Mouse (Mus musculus) erythroblast, embryonic 14.5 days (primary cell): ENCODE data around the gene Atp6ap2. TPM values are rescaled to one million over a fixed set of nuclear protein-coding genes. Genes with fewer than 3 reads are reported as not detected.
"Not testable (repeated sequence)": the region's sequence is repeated elsewhere in the genome, so short reads cannot be mapped to it uniquely, and the experiment has no call there.

ENCODE experiments used
- H3K27me3 ChIP-seq: 2 replicates; pipeline ENCODE4 v1.6.1; 2012; ENCODE audit warnings: inconsistent platforms; ENCODE audit not compliant: control insufficient read depth
- H3K36me3 ChIP-seq: 2 replicates; pipeline ENCODE4 v1.6.1; 2012; ENCODE audit warnings: mild to moderate bottlenecking, inconsistent platforms; ENCODE audit not compliant: control insufficient read depth
- H3K4me1 ChIP-seq: 2 replicates; pipeline ENCODE4 v1.6.1; 2012; ENCODE audit warnings: inconsistent platforms; ENCODE audit not compliant: control insufficient read depth
- H3K4me3 ChIP-seq: replicated peaks from 2 replicates; pipeline ENCODE3; 2012; ENCODE audit warnings: moderate library complexity, mild to moderate bottlenecking, inconsistent platforms
- H3K9me3 ChIP-seq: 2 replicates; pipeline ENCODE4 v1.6.1; 2012; ENCODE audit warnings: low read length, inconsistent platforms, mixed read lengths; ENCODE audit not compliant: control insufficient read depth
- GATA1 ChIP-seq: IDR thresholded peaks from 2 replicates; pipeline ENCODE4 v1.6.1; 2012; ENCODE audit warnings: low read length, inconsistent platforms, mixed read lengths
- TAL1 ChIP-seq: IDR thresholded peaks from 3 replicates; pipeline ENCODE4 v1.6.1; 2012; ENCODE audit warnings: low read length, inconsistent platforms, mixed read lengths
- polyA plus RNA-seq: library from polyadenylated mRNA; stranded (reverse); fragments of >175 nt; gene quantifications from 2 replicates; pipeline ENCODE4 v1.2.3, GENCODE M21; 2012

Atp6ap2 gene
- polyA plus RNA-seq, 1 experiment: 0.26 TPM

- Histone ChIP-seq H3K27me3 (peaks cover 3% of the 10 kb centered on the region; the same call in 1 of the 2 replicates), H3K36me3 (peaks cover 24% of the 10 kb centered on the region), H3K9me3 (peaks cover 3% of the 10 kb centered on the region; the same call in 1 of the 2 replicates), H3K4me3 (no peak overlapping the region), H3K4me1 (peaks cover 28% of the 10 kb centered on the region)
- TF ChIP-seq GATA1 (no peak), TAL1 (no peak)
Measured at GRCm38 (mm10) chrX:12592011-12592410, 4.4 kb downstream of the Atp6ap2 start.

GRCm38 (mm10) chrX:12593824-12594223, 6.2 kb downstream of the Atp6ap2 start:
- TF ChIP-seq GATA1: no peak
- TF ChIP-seq TAL1: no peak
- Histone ChIP-seq H3K4me1 (peaks cover 20% of the 10 kb centered on the region), H3K4me3 (no peak overlapping the region), H3K27me3 (no peaks in the 10 kb centered on the region), H3K36me3 (peaks cover 29% of the 10 kb centered on the region), H3K9me3 (no peaks in the 10 kb centered on the region)

- not testable (repeated sequence) for H3K4me3 ChIP-seq, H3K4me1 ChIP-seq, H3K27me3 ChIP-seq, H3K9me3 ChIP-seq
- H3K36me3 ChIP-seq: peaks cover 70% of the 10 kb centered on the region
Measured at GRCm38 (mm10) chrX:12610541-12610940, 22.9 kb downstream of the Atp6ap2 start.

- TF ChIP-seq TAL1 (no peak), GATA1 (no peak)
- Histone ChIP-seq H3K9me3 (no peaks in the 10 kb centered on the region), H3K4me1 (peaks cover 7% of the 10 kb centered on the region), H3K4me3 (no peak overlapping the region), H3K36me3 (peaks cover 68% of the 10 kb centered on the region), H3K27me3 (no peaks in the 10 kb centered on the region)
Measured at GRCm38 (mm10) chrX:12611211-12611610, 23.6 kb downstream of the Atp6ap2 start.

- not testable (repeated sequence) for H3K4me1 ChIP-seq, H3K4me3 ChIP-seq, H3K27me3 ChIP-seq, H3K9me3 ChIP-seq
- peaks cover 58% of the 10 kb centered on the region for H3K36me3 ChIP-seq
Measured at GRCm38 (mm10) chrX:12612360-12612759, 24.8 kb downstream of the Atp6ap2 start.

GRCm38 (mm10) chrX:12625131-12625530, 37.5 kb downstream of the Atp6ap2 start:
- Histone ChIP-seq H3K36me3 (no peaks in the 10 kb centered on the region), H3K9me3 (no peaks in the 10 kb centered on the region), H3K4me1 (no peaks in the 10 kb centered on the region), H3K27me3 (no peaks in the 10 kb centered on the region), H3K4me3 (no peak overlapping the region)
- TF ChIP-seq TAL1 (no peak), GATA1 (no peak)

- H3K4me3 ChIP-seq: no peak overlapping the region
- peaks cover under 1% of the 10 kb centered on the region for H3K36me3 ChIP-seq
- H3K4me1 ChIP-seq: no peaks in the 10 kb centered on the region
- H3K9me3 ChIP-seq: no peaks in the 10 kb centered on the region
- TF ChIP-seq TAL1 (no peak), GATA1 (no peak)
- H3K27me3 ChIP-seq: no peaks in the 10 kb centered on the region
Measured at GRCm38 (mm10) chrX:12644976-12645375, 57.4 kb downstream of the Atp6ap2 start.

- no peak for TF ChIP-seq GATA1
- TF ChIP-seq TAL1: no peak
- Histone ChIP-seq H3K4me1 (no peaks in the 10 kb centered on the region), H3K27me3 (no peaks in the 10 kb centered on the region), H3K4me3 (no peak overlapping the region), H3K9me3 (no peaks in the 10 kb centered on the region), H3K36me3 (peaks cover 3% of the 10 kb centered on the region)
Measured at GRCm38 (mm10) chrX:12645531-12646304, 58.1 kb downstream of the Atp6ap2 start.

GRCm38 (mm10) chrX:12651906-12652305, 64.3 kb downstream of the Atp6ap2 start:
- Histone ChIP-seq H3K27me3 (no peaks in the 10 kb centered on the region), H3K4me3 (no peak overlapping the region), H3K4me1 (no peaks in the 10 kb centered on the region), H3K9me3 (0 out of 2 replicates have a peak, but pooled peaks cover 2% of the 10 kb centered on the region), H3K36me3 (peaks cover 41% of the 10 kb centered on the region)
- TF ChIP-seq TAL1 (no peak), GATA1 (no peak)

- no peaks in the 10 kb centered on the region for H3K4me1 ChIP-seq
- H3K36me3 ChIP-seq: peaks cover 58% of the 10 kb centered on the region
Measured at GRCm38 (mm10) chrX:12653879-12654278, 66.3 kb downstream of the Atp6ap2 start.

More at GRCm38 (mm10) chrX:12653879-12654278, 66.3 kb downstream of the Atp6ap2 start:
- TF ChIP-seq GATA1 (no peak), TAL1 (no peak)
- H3K9me3 ChIP-seq: 0 out of 2 replicates have a peak, but pooled peaks cover 2% of the 10 kb centered on the region
- H3K27me3 ChIP-seq: no peaks in the 10 kb centered on the region
- H3K4me3 ChIP-seq: no peak overlapping the region

Other genes starting within 250 kb of the Atp6ap2 start
- 0.07 and 0.14 TPM in 2 replicates for gene 1810030O07Rik, start 85.9 kb downstream of the Atp6ap2 start, polyA plus RNA-seq
- 0.26 and 0.29 TPM in 2 replicates for gene Med14, start 174.3 kb downstream of the Atp6ap2 start, polyA plus RNA-seq